Mouse (Mus musculus): ENCODE data around the gene Afap1l2.

Gene Afap1l2

DNA sequence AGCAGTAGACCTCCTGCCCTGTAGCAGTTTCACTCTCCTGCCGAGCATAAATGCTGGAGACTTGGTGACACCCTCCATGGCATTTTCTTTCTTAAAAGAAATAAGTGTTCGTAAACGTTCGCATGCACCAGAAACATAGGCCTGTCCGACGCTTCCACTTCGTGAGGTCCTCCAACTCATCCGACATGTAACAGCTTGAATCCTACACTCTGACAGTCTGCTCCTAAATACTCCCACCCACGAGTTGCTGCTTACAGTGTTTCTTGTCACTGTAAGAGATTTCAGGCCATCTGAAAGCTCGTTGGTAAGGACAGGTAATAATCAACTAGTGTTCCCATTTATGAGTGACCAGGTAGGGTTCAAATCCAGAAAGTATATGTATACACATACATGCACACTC is 120.1 kb downstream of the Afap1l2 start:
- no peak for DNase-seq (ENCODE audit: low spot score in 2 of 2)

GRCm38 (mm10) chr19:56877364-56877763 is 130.7 kb downstream of the Afap1l2 start:
- DNase-seq (ENCODE audit: low spot score in 2 of 2) = no peak

- DNase-seq (ENCODE audit: low spot score in 2 of 2) = no peak
Observed at GRCm38 (mm10) chr19:56874601-56875315, 133.3 kb downstream of the Afap1l2 start.

DNA sequence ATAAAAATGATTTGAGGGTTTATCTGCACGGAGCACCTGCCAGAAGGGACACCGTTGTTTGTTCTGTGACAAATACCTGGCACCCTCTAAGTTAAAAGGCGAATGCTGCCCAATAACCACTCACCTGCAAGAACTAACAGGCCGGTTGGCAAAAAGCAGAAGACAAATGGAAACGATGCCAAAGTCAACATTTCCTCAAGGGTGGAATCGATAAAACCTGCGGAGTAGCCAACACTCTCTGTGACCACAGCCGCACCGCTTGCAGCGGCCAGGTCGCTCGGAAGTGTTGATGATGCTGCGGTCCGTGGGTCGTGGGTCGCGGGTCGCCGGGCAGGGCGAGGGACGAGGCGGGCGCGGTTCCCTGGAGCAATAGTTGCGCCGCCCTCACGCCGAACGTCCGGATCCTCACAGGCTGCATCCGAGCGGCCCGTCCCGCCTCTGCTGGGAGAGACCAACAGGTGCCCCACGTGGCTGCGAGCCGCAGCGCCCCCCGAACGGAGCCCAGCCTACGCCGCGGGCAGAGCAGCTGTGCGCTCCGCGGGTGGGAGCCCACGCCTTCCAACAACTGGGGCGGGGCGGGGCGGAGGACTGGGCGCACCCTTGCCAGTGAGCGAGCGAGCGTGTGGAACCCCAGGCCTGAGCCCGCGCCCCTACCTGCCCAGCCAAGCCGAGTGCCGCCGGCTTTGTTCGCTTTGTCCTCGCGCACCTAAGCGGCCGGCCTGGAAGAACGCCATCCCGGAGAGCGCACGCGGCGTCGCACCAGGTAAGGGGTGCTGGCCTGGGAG is 134.0 kb downstream of the Afap1l2 start, which contains the start of gene Vwa2:
Vwa2 (plus strand) TSS at position 434 of the 785 bp plus-strand sequence.
- DNase-seq (ENCODE audit: low spot score in 2 of 2) = no peak

- no peak for DNase-seq (ENCODE audit: low spot score in 2 of 2)
Observed at GRCm38 (mm10) chr19:56867701-56868100, 140.3 kb downstream of the Afap1l2 start.
